Mouse (Mus musculus): ENCODE measurements around the gene Bbc3. TPM values are rescaled to one million over a fixed set of nuclear protein-coding genes. Genes with fewer than 3 reads are reported as not detected.

Gene Bbc3
- polyA plus RNA-seq (2014; fragmentation: Illumina TruSeq; extraction: RNeasy Lipid Tissue Mini Kit (QIAGEN cat#74804); ENCODE audit: low read depth, low replicate concordance): not detected

GRCm38 (mm10) chr7:16308093-16308492 is at the start of gene Bbc3:
Gene Bbc3, plus strand, starts transcription at chr7:16308393.

GRCm38 (mm10) chr7:16259110-16259590 is 49.0 kb upstream of the Bbc3 start, which contains the start of gene C5ar1:
Gene C5ar1, minus strand, starts transcription at chr7:16259540.

GRCm38 (mm10) chr7:16273081-16273765 is 35.0 kb upstream of the Bbc3 start, which contains the start of gene Inafm1:
Gene Inafm1, minus strand, starts transcription at chr7:16273617.

GRCm38 (mm10) chr7:16286026-16286961 is 21.9 kb upstream of the Bbc3 start, which contains the start of gene Ccdc9:
Gene Ccdc9, minus strand, starts transcription at chr7:16286795.

Other genes with a start within 250 kb of the Bbc3 start
- not detected for gene Zfp541, start 246.6 kb upstream of the Bbc3 start, polyA plus RNA-seq (2014; fragmentation: Illumina TruSeq; extraction: RNeasy Lipid Tissue Mini Kit (QIAGEN cat#74804); ENCODE audit: low read depth, low replicate concordance)
- gene Napa, start 209.9 kb upstream of the Bbc3 start, polyA plus RNA-seq (2014; fragmentation: Illumina TruSeq; extraction: RNeasy Lipid Tissue Mini Kit (QIAGEN cat#74804); ENCODE audit: low read depth, low replicate concordance): 16.1 TPM
- 9.7 TPM for gene Kptn, start 188.5 kb upstream of the Bbc3 start, polyA plus RNA-seq (2014; fragmentation: Illumina TruSeq; extraction: RNeasy Lipid Tissue Mini Kit (QIAGEN cat#74804); ENCODE audit: low read depth, low replicate concordance)
- 0.13 TPM for gene Slc8a2, start 178.6 kb upstream of the Bbc3 start, polyA plus RNA-seq (2014; fragmentation: Illumina TruSeq; extraction: RNeasy Lipid Tissue Mini Kit (QIAGEN cat#74804); ENCODE audit: low read depth, low replicate concordance)
- 0.85 TPM for gene Meis3, start 133.3 kb upstream of the Bbc3 start, polyA plus RNA-seq (2014; fragmentation: Illumina TruSeq; extraction: RNeasy Lipid Tissue Mini Kit (QIAGEN cat#74804); ENCODE audit: low read depth, low replicate concordance)
- 0.35 TPM for gene Dhx34, start 86.4 kb upstream of the Bbc3 start, polyA plus RNA-seq (2014; fragmentation: Illumina TruSeq; extraction: RNeasy Lipid Tissue Mini Kit (QIAGEN cat#74804); ENCODE audit: low read depth, low replicate concordance)
- 0.32 TPM for gene C5ar2, start 64.2 kb upstream of the Bbc3 start, polyA plus RNA-seq (2014; fragmentation: Illumina TruSeq; extraction: RNeasy Lipid Tissue Mini Kit (QIAGEN cat#74804); ENCODE audit: low read depth, low replicate concordance)
- gene C5ar1, start 48.9 kb upstream of the Bbc3 start, polyA plus RNA-seq (2014; fragmentation: Illumina TruSeq; extraction: RNeasy Lipid Tissue Mini Kit (QIAGEN cat#74804); ENCODE audit: low read depth, low replicate concordance): 2.3 TPM
- 7.4 TPM for gene Inafm1, start 34.8 kb upstream of the Bbc3 start, polyA plus RNA-seq (2014; fragmentation: Illumina TruSeq; extraction: RNeasy Lipid Tissue Mini Kit (QIAGEN cat#74804); ENCODE audit: low read depth, low replicate concordance)
- gene Ccdc9, start 21.6 kb upstream of the Bbc3 start, polyA plus RNA-seq (2014; fragmentation: Illumina TruSeq; extraction: RNeasy Lipid Tissue Mini Kit (QIAGEN cat#74804); ENCODE audit: low read depth, low replicate concordance): 44.9 TPM
- 53.2 TPM for gene Sae1, start 79.4 kb downstream of the Bbc3 start, polyA plus RNA-seq (2014; fragmentation: Illumina TruSeq; extraction: RNeasy Lipid Tissue Mini Kit (QIAGEN cat#74804); ENCODE audit: low read depth, low replicate concordance)
- 6.7 TPM for gene Zc3h4, start 92.5 kb downstream of the Bbc3 start, polyA plus RNA-seq (2014; fragmentation: Illumina TruSeq; extraction: RNeasy Lipid Tissue Mini Kit (QIAGEN cat#74804); ENCODE audit: low read depth, low replicate concordance)
- gene Tmem160, start 144.4 kb downstream of the Bbc3 start, polyA plus RNA-seq (2014; fragmentation: Illumina TruSeq; extraction: RNeasy Lipid Tissue Mini Kit (QIAGEN cat#74804); ENCODE audit: low read depth, low replicate concordance): not detected
- not detected for gene Npas1, start 169.3 kb downstream of the Bbc3 start, polyA plus RNA-seq (2014; fragmentation: Illumina TruSeq; extraction: RNeasy Lipid Tissue Mini Kit (QIAGEN cat#74804); ENCODE audit: low read depth, low replicate concordance)

Measured in sigmoid colon, adult 10 weeks (tissue).